Mouse (Mus musculus) lung, postnatal 0 days (tissue): Measurements from ENCODE around the gene Helz. TPM values are rescaled to one million over a fixed set of nuclear protein-coding genes. Genes with fewer than 3 reads are reported as not detected.

Experiments
- ATAC-seq: fragments of 200-750 bp; cut with Nextera tagmentation; 2 replicates; pipeline ENCODE4 v1.8.0; 2017; ENCODE audit warnings: moderate library complexity
- DNase-seq: peaks from one replicate; pipeline ENCODE4 v3.0.0-alpha.2; 2016; ENCODE audit warnings: low spot score
- H3K27ac ChIP-seq: fragments of 300-500 bp; sonication (generic); 2 replicates; pipeline ENCODE4 v1.5.1; 2014; ENCODE audit warnings: antibody characterized with exemption, mild to moderate bottlenecking, low read length, mixed read lengths
- H3K27me3 ChIP-seq: fragments of 300-500 bp; sonication (generic); replicated peaks from 2 replicates; pipeline ENCODE4 v1.6.1; 2014; ENCODE audit warnings: low read length, mixed read lengths; ENCODE audit not compliant: insufficient read depth
- H3K36me3 ChIP-seq: fragments of 300-500 bp; sonication (generic); 2 replicates; pipeline ENCODE4 v1.6.1; 2014; ENCODE audit warnings: low read length, mixed read lengths; ENCODE audit not compliant: insufficient read depth
- H3K4me1 ChIP-seq: fragments of 300-500 bp; sonication (generic); 2 replicates; pipeline ENCODE4 v1.6.1; 2014; ENCODE audit warnings: antibody characterized with exemption, low read depth, low read length, mixed read lengths; ENCODE audit not compliant: insufficient read depth
- H3K4me2 ChIP-seq: fragments of 300-500 bp; sonication (generic); replicated peaks from 2 replicates; pipeline ENCODE4 v1.6.1; 2014; ENCODE audit warnings: low read depth, mild to moderate bottlenecking, low read length, moderate library complexity, mixed read lengths
- H3K4me3 ChIP-seq: fragments of 300-500 bp; sonication (generic); 2 replicates; pipeline ENCODE4 v1.5.1; 2014; ENCODE audit warnings: low read depth, low read length
- H3K9ac ChIP-seq: fragments of 300-500 bp; sonication (generic); replicated peaks from 2 replicates; pipeline ENCODE4 v1.6.1; 2014; ENCODE audit warnings: low read depth, mild to moderate bottlenecking
- H3K9me3 ChIP-seq: fragments of 300-500 bp; sonication (generic); 2 replicates; pipeline ENCODE4 v1.6.1; 2016; ENCODE audit warnings: low read length, mixed read lengths
- CTCF ChIP-seq: IDR thresholded peaks from 2 replicates; pipeline ENCODE4 v1.5.1; 2016; ENCODE audit warnings: antibody characterized with exemption, mild to moderate bottlenecking
- EP300 ChIP-seq: IDR thresholded peaks from 2 replicates; pipeline ENCODE4 v1.6.1; 2016; ENCODE audit warnings: antibody characterized with exemption, mild to moderate bottlenecking, control low read depth
- WGBS: fragments of 180-500 bp; shearing (Covaris S2); extraction: QIAGEN DNeasy Blood & Tissue Kit; methylation state at CpG from one replicate; pipeline ENCODE4 v1.1.7; 2014; 5-methylcytosine and 5-hydroxymethylcytosine counted together
- polyA plus RNA-seq: library from polyadenylated mRNA; unstranded; fragments of >200 nt; fragmentation: Nextera tagmentation; extraction: Ambion mirVana; gene quantifications from 2 replicates; pipeline ENCODE4 v1.2.1, GENCODE M21; 2015

Gene Helz
- polyA plus RNA-seq, 1 experiment from 2014 or later = 8.4 TPM

DNA sequence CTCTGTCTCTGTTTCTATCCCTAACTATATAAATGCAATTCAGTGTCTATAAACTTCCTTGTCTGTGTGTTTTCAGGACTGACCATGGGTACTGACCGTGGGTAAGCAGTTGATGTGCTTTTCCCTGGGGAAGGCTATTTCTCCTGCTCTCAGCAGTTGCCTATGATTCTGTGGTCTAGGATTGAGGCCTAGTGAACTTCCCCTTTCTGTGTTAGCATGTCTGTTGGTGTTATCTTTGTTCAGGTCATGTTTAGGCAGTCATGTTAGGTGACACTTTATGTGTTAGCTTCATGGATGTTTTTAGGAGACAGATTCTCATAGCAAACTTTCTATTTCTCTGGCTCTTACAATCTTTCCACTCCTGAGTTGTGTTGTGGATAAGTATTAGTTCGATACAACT lies 91.9 kb downstream of the Helz start:
- no peak overlapping the region for H3K4me3 ChIP-seq
- H3K9ac ChIP-seq = no peak overlapping the region
- WGBS = 89% methylated on average over 2 of the region's 2 CpGs
- peaks cover 34% of the 10 kb centered on the region for H3K36me3 ChIP-seq
- DNase-seq = no peak
- H3K27ac ChIP-seq = no peak overlapping the region
- ATAC-seq = no peak
- H3K4me2 ChIP-seq = no peak overlapping the region
- no peaks in the 10 kb centered on the region for H3K9me3 ChIP-seq
- no peaks in the 10 kb centered on the region for H3K27me3 ChIP-seq
- H3K4me1 ChIP-seq = no peaks in the 10 kb centered on the region; the same call in 1 of the 2 replicates
- no peak for TF ChIP-seq CTCF
- TF ChIP-seq EP300 = no peak

DNA sequence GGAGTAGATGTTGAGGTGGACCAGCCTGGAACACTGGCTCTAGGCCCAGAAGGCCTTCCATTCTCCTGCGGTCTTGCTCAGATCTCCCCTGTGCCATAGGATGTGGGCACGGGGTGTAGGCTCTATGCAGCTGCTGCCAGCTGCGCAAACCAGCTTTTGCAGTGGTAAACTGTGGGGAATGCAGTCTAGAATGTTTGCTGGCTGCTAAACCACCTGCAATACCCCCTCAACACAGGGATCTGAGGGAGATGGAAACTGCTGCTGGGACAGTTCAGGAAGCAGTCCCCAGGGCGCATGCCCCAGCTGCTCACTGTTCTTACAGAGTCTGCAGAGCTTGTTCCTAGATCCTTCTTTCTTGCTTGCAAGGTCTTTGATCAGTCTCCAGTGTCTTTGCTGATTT lies 96.7 kb downstream of the Helz start:
- H3K36me3 ChIP-seq = peaks cover 17% of the 10 kb centered on the region
- DNase-seq = no peak

DNA sequence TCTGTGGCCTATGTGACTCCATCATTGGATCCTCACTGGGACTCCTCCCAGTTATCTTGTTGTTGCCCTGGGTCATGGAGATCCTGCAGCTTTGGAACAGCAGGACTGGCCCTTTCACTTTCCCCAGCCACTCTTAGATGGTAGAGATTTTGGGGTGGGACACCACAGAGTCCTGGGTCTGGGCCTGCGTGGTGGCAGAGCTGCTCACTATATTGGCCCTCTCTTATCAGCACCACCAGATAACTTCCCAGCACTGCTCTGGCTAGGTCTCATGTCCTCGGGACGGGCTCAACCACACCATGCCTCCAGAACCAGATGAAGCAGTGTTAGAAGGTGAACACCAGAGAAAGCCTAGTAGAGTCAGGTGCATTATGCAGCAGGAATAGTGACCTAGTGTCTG lies 99.6 kb downstream of the Helz start:
- H3K4me1 ChIP-seq = peaks cover 4% of the 10 kb centered on the region
- H3K9ac ChIP-seq = no peak overlapping the region
- no peak for TF ChIP-seq CTCF
- TF ChIP-seq EP300 = no peak
- no peak for DNase-seq
- H3K36me3 ChIP-seq = peaks cover 12% of the 10 kb centered on the region
- no peaks in the 10 kb centered on the region for H3K27me3 ChIP-seq
- no peak overlapping the region for H3K4me3 ChIP-seq
- 86% methylated on average over 3 of the region's 3 CpGs for WGBS
- H3K27ac ChIP-seq = no peak overlapping the region
- no peak overlapping the region for H3K4me2 ChIP-seq
- no peaks in the 10 kb centered on the region for H3K9me3 ChIP-seq
- ATAC-seq = no peak

More for the DNA sequence above, 96.7 kb downstream of the Helz start:
- Histone ChIP-seq H3K9me3 (no peaks in the 10 kb centered on the region), H3K4me3 (no peak overlapping the region), H3K27ac (no peak overlapping the region), H3K4me2 (no peak overlapping the region), H3K4me1 (no peaks in the 10 kb centered on the region; the same call in 1 of the 2 replicates), H3K27me3 (no peaks in the 10 kb centered on the region), H3K9ac (no peak overlapping the region)
- TF ChIP-seq EP300 (no peak), CTCF (no peak)
- WGBS = 92% methylated on average over 4 of the region's 4 CpGs
- no peak for ATAC-seq

DNA sequence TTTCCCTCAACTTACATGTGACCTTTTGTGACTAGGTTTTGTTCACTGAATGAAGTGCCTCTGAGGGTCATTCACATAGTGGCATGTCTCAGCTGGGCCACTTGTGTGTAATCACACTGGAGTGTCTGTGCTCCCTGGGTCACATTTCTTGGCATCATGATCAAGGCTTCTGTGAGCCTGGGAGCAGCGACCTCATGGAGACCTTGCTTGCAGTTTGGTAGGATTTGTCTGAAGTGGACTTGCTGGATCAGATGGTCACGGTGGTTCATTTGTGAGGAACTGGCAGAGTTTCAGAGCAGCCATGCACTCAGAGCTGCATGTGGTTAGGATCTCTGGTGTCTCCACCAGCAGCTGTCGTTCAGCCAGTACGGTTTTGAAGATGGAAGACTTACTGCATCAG lies 100.9 kb downstream of the Helz start:
- WGBS = 47% methylated on average over 4 of the region's 4 CpGs
- ATAC-seq (peak; percentile 85), DNase-seq (peak; percentile 88)
- Histone ChIP-seq H3K27me3 (no peaks in the 10 kb centered on the region), H3K4me2 (no peak overlapping the region), H3K27ac (peak overlapping the region; percentile 70), H3K9me3 (no peaks in the 10 kb centered on the region), H3K36me3 (peaks cover 12% of the 10 kb centered on the region), H3K4me1 (peaks cover 4% of the 10 kb centered on the region), H3K9ac (no peak overlapping the region), H3K4me3 (no peak overlapping the region)
- TF ChIP-seq CTCF (no peak), EP300 (peak; percentile 97)

DNA sequence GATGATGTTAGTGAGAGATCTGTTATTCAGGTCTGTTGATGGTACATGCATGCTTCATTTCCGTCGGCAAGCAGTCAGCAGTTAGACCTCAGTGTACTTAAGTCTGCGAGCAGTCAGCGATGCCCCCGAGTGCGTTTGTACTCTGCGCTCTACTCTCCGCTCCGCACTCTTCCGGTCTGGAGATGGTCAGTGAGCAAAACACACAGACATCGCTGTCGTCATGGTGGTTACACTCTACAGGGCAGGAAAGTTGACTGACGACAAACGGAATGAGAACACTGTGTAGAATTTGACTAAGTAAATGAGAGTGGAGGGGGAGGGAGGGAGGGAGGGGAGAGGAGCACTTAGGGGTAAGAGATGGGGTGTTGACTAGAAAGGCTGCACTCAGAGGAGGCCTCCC lies 101.7 kb downstream of the Helz start:
- H3K4me3 ChIP-seq = no peak overlapping the region
- H3K9ac ChIP-seq = no peak overlapping the region
- TF ChIP-seq EP300 (peak; percentile 74), CTCF (no peak)
- peaks cover 4% of the 10 kb centered on the region for H3K4me1 ChIP-seq
- H3K27ac ChIP-seq = peak overlapping the region; percentile 70
- no peaks in the 10 kb centered on the region for H3K27me3 ChIP-seq
- peak; percentile 68 for ATAC-seq
- peak; percentile 77 for DNase-seq
- WGBS = 72% methylated on average over 14 of the region's 14 CpGs
- no peaks in the 10 kb centered on the region for H3K9me3 ChIP-seq
- peaks cover 8% of the 10 kb centered on the region; the same call in 1 of the 2 replicates for H3K36me3 ChIP-seq
- no peak overlapping the region for H3K4me2 ChIP-seq

DNA sequence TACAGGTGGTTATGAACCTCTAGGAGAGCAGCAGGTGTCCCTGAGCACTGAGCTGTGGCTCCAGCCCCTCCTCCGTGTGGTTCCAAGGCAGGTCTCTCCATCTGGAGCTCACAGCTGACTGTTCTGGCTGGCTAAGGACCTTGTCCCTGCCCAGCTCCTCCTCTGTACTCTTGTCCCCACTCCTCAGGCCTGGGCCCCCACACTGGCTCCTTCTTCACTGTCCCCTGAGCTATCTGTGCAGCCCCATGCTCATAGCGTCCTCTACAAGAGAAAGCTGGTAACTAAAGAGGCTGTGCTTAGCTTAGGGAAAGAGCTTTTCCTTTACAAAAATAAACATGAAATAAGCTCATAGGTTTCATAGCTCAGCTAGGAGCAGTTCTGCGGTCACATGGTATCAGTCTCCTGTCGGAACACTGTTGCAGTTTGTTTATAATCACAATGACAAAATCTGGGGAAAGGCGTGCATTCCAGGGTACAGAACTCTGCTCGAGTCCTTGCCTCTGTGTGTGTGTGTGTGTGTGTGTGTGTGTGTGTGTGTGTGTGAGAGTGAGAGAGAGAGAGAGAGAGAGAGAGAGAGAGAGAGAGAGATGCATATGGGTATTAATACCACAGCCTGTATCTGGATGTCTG lies 102.8 kb downstream of the Helz start:
- TF ChIP-seq CTCF (no peak), EP300 (no peak)
- H3K9ac ChIP-seq = no peak overlapping the region
- H3K27me3 ChIP-seq = no peaks in the 10 kb centered on the region
- peak overlapping the region; percentile 73 for H3K27ac ChIP-seq
- no peak overlapping the region for H3K4me3 ChIP-seq
- ATAC-seq = no peak
- WGBS = 29% methylated on average over 6 of the region's 6 CpGs
- H3K36me3 ChIP-seq = peaks cover 8% of the 10 kb centered on the region; the same call in 1 of the 2 replicates
- H3K9me3 ChIP-seq = no peaks in the 10 kb centered on the region
- peaks cover 4% of the 10 kb centered on the region; the same call in 1 of the 2 replicates for H3K4me1 ChIP-seq
- no peak overlapping the region for H3K4me2 ChIP-seq
- DNase-seq = peak; percentile 25
